In the genomic region with DNA sequence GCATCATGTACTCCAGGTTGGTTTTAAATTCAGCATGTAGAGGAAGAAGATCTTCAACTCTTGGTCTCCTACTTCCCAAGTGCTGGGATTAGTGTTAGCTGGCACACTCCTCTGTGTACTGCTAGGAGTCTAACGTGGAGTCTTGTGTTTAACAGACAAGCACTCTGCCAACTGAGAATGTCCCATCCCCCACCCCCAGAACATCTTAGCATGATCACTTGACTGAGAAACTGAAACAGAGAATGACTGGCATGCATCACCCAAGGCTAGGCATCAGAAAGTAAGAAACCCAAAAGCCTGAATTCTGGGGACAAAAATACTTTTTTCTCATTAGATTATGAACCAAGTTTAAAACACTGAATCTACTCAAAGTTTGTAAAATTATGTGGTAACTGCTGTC, we compare ENCODE assay signal across 23 mouse cellular contexts.
"Had no signal": no experiment of that assay in that cellular context is flagged by ENCODE, and none has a peak within 500 bp of the region (broad histone marks: within the 10 kb centered on the region; RNA-seq: fewer than 3 reads in every experiment).

No protein-coding gene starts in this region.

- DNase-seq: gastrocnemius, postnatal 14 days; gastrocnemius, postnatal 36 days; heart, postnatal 10 days; heart, postnatal 4 days; kidney, adult 11 months; kidney, adult 2 months; kidney, adult 9 months; kidney, postnatal 10 days; kidney, postnatal 4 days; layer of hippocampus, postnatal 36 days; left cerebral cortex, postnatal 4 days had no signal

- H3K9me3 ChIP-seq: heart, embryonic 10.5 days; heart, embryonic 12.5 days; hindbrain, embryonic 10.5 days; hindbrain, embryonic 12.5 days; limb, embryonic 13.5 days; limb, embryonic 15.5 days; liver, embryonic 12.5 days had no signal

- H3K9ac ChIP-seq: heart, embryonic 12.5 days; hindbrain, embryonic 12.5 days; hindbrain, embryonic 14.5 days; limb, embryonic 13.5 days; limb, embryonic 15.5 days; liver, embryonic 12.5 days; liver, embryonic 14.5 days had no signal

- ATAC-seq: hindbrain, embryonic 16.5 days; intestine, embryonic 16.5 days; liver, embryonic 12.5 days had no signal

- H3K27ac ChIP-seq: heart, embryonic 10.5 days; hindbrain, embryonic 10.5 days; hindbrain, embryonic 12.5 days; hindbrain, embryonic 14.5 days; layer of hippocampus, adult 2 months; limb, embryonic 13.5 days; limb, embryonic 15.5 days; liver, embryonic 12.5 days; liver, embryonic 14.5 days had no signal

- H3K27me3 ChIP-seq: heart, embryonic 12.5 days; hindbrain, embryonic 12.5 days; limb, embryonic 13.5 days; limb, embryonic 15.5 days had no signal

- H3K4me2 ChIP-seq: heart, embryonic 12.5 days; hindbrain, embryonic 12.5 days; hindbrain, embryonic 14.5 days; limb, embryonic 13.5 days; limb, embryonic 15.5 days; liver, embryonic 12.5 days had no signal

- H3K36me3 ChIP-seq: heart, embryonic 10.5 days; heart, embryonic 12.5 days; hindbrain, embryonic 10.5 days; hindbrain, embryonic 12.5 days; limb, embryonic 13.5 days; limb, embryonic 15.5 days; liver, embryonic 12.5 days had no signal

- H3K4me3 ChIP-seq: heart, embryonic 10.5 days; heart, embryonic 12.5 days; hindbrain, embryonic 10.5 days; hindbrain, embryonic 12.5 days; layer of hippocampus, adult 2 months; limb, embryonic 13.5 days; limb, embryonic 15.5 days; liver, embryonic 12.5 days had no signal
